Mouse (Mus musculus) liver, embryonic 12.5 days (tissue): ENCODE results near the gene Hnf1a. TPM values are rescaled to one million over a fixed set of nuclear protein-coding genes. Genes with fewer than 3 reads are reported as not detected.
A peak's percentile ranks its signal among the peaks of the same experiment; 100 is the strongest.

ENCODE experiments used
- ATAC-seq: fragments of 200-750 bp; cut with Nextera tagmentation; 2 replicates; pipeline ENCODE4 v1.8.0; 2017; ENCODE audit warnings: moderate number of reproducible peaks, mild to moderate bottlenecking, moderate library complexity
- H3K27ac ChIP-seq: fragments of 300-500 bp; sonication (generic); 2 replicates; pipeline ENCODE4 v1.5.1; 2016; ENCODE audit warnings: mild to moderate bottlenecking
- H3K27me3 ChIP-seq: fragments of 300-500 bp; sonication (generic); replicated peaks from 2 replicates; pipeline ENCODE4 v1.6.1; 2016; ENCODE audit warnings: mild to moderate bottlenecking, moderate library complexity
- H3K36me3 ChIP-seq: fragments of 300-500 bp; sonication (generic); 2 replicates; pipeline ENCODE4 v1.6.1; 2016; ENCODE audit warnings: mild to moderate bottlenecking, moderate library complexity
- H3K4me1 ChIP-seq: fragments of 300-500 bp; sonication (generic); 2 replicates; pipeline ENCODE4 v1.6.1; 2016
- H3K4me2 ChIP-seq: fragments of 300-500 bp; sonication (generic); 2 replicates; pipeline ENCODE4 v1.6.1; 2016; ENCODE audit warnings: mild to moderate bottlenecking, moderate library complexity
- H3K4me3 ChIP-seq: fragments of 300-500 bp; sonication (generic); 2 replicates; pipeline ENCODE4 v1.5.1; 2016; ENCODE audit warnings: mild to moderate bottlenecking, moderate library complexity
- H3K9ac ChIP-seq: fragments of 300-500 bp; sonication (generic); 2 replicates; pipeline ENCODE4 v1.6.1; 2016; ENCODE audit warnings: mild to moderate bottlenecking, moderate library complexity
- H3K9me3 ChIP-seq: fragments of 300-500 bp; sonication (generic); replicated peaks from 2 replicates; pipeline ENCODE4 v1.6.1; 2016; ENCODE audit warnings: mild to moderate bottlenecking, moderate library complexity
- WGBS: fragments of 180-500 bp; shearing (Covaris S2); methylation state at CpG from one replicate; pipeline ENCODE4 v1.1.7; 2016; ENCODE audit not compliant: insufficient replicate concordance; 5-methylcytosine and 5-hydroxymethylcytosine counted together
- polyA plus RNA-seq: library from polyadenylated mRNA; unstranded; fragments of >200 nt; fragmentation: Nextera tagmentation; extraction: Ambion mirVana; gene quantifications from 2 replicates; pipeline ENCODE4 v1.2.1, GENCODE M21; 2016

The Hnf1a gene
- 3.8 and 3.9 TPM in 2 replicates for polyA plus RNA-seq

- Histone ChIP-seq H3K36me3 (no peaks in the 10 kb centered on the region), H3K4me3 (peak within 1 kb of the TSS; percentile 35), H3K27me3 (peaks cover 38% of the 10 kb centered on the region), H3K9me3 (no peaks in the 10 kb centered on the region), H3K4me2 (peak within 1 kb of the TSS; percentile 39), H3K9ac (peak within 1 kb of the TSS; percentile 51), H3K27ac (peak within 1 kb of the TSS; percentile 55), H3K4me1 (peaks cover 14% of the 10 kb centered on the region)
- 71% methylated on average over 17 of the region's 17 CpGs for WGBS
- peak; percentile 25; the same call in 1 of the 2 replicates for ATAC-seq
These were observed at the start of gene Hnf1a for GRCm38 (mm10) chr5:114970824-114971227. Gene Hnf1a (minus strand): TSS chr5:114971094.

- Histone ChIP-seq H3K4me1 (peaks cover 84% of the 10 kb centered on the region), H3K27me3 (no peaks in the 10 kb centered on the region), H3K9me3 (no peaks in the 10 kb centered on the region), H3K4me2 (peak overlapping the region; percentile 66), H3K4me3 (peak overlapping the region; percentile 29), H3K27ac (peak overlapping the region; percentile 85), H3K9ac (peak overlapping the region; percentile 60), H3K36me3 (0 out of 2 replicates have a peak, but pooled peaks cover 3% of the 10 kb centered on the region)
- WGBS, result 18% methylated on average over 4 of the region's 4 CpGs
- ATAC-seq, result peak; percentile 48; the same call in 1 of the 2 replicates
These were observed 47.9 kb upstream of the Hnf1a start for GRCm38 (mm10) chr5:115018813-115019212.

GRCm38 (mm10) chr5:115018270-115018669 lies 47.4 kb upstream of the Hnf1a start:
- Histone ChIP-seq H3K27me3 (no peaks in the 10 kb centered on the region), H3K9ac (peak overlapping the region; percentile 60), H3K4me3 (peak overlapping the region; percentile 29; the same call in 1 of the 2 replicates), H3K4me1 (peaks cover 85% of the 10 kb centered on the region), H3K27ac (peak overlapping the region; percentile 85), H3K36me3 (peaks cover 6% of the 10 kb centered on the region; the same call in 1 of the 2 replicates), H3K4me2 (peak overlapping the region; percentile 66), H3K9me3 (no peaks in the 10 kb centered on the region)
- ATAC-seq, result peak; percentile 87
- WGBS, result 2% methylated on average over 2 of the region's 2 CpGs

GRCm38 (mm10) chr5:115015121-115015520 lies 44.2 kb upstream of the Hnf1a start:
- 0 out of 2 replicates have a peak overlapping the region, but pooled peaks have one; percentile 22 for H3K9ac ChIP-seq
- no peaks in the 10 kb centered on the region for H3K27me3 ChIP-seq
- peaks cover 6% of the 10 kb centered on the region; the same call in 1 of the 2 replicates for H3K36me3 ChIP-seq
- WGBS, result 53% methylated on average over 4 of the region's 4 CpGs
- no peak overlapping the region for H3K4me3 ChIP-seq
- peak overlapping the region; percentile 20; the same call in 1 of the 2 replicates for H3K27ac ChIP-seq
- peaks cover 84% of the 10 kb centered on the region for H3K4me1 ChIP-seq
- ATAC-seq, result no peak
- peak overlapping the region; percentile 36 for H3K4me2 ChIP-seq
- H3K9me3 ChIP-seq, result no peaks in the 10 kb centered on the region

GRCm38 (mm10) chr5:115014570-115014969 lies 43.7 kb upstream of the Hnf1a start:
- peaks cover 84% of the 10 kb centered on the region for H3K4me1 ChIP-seq
- peak overlapping the region; percentile 76 for H3K27ac ChIP-seq
- H3K36me3 ChIP-seq, result peaks cover 5% of the 10 kb centered on the region; the same call in 1 of the 2 replicates
- peak overlapping the region; percentile 36; the same call in 1 of the 2 replicates for H3K4me2 ChIP-seq
- H3K4me3 ChIP-seq, result no peak overlapping the region
- no peaks in the 10 kb centered on the region for H3K9me3 ChIP-seq
- H3K27me3 ChIP-seq, result no peaks in the 10 kb centered on the region
- 23% methylated on average over 1 of the region's 1 CpGs for WGBS
- no peak for ATAC-seq
- H3K9ac ChIP-seq, result peak overlapping the region; percentile 50; the same call in 1 of the 2 replicates

- peak overlapping the region; percentile 99; the same call in 1 of the 2 replicates for H3K9ac ChIP-seq
- H3K4me3 ChIP-seq, result peak overlapping the region; percentile 91
- H3K4me2 ChIP-seq, result peak overlapping the region; percentile 87
- H3K27ac ChIP-seq, result peak overlapping the region; percentile 94
- H3K36me3 ChIP-seq, result peaks cover 3% of the 10 kb centered on the region; the same call in 1 of the 2 replicates
- no peaks in the 10 kb centered on the region for H3K9me3 ChIP-seq
- ATAC-seq, result no peak
- peaks cover 82% of the 10 kb centered on the region for H3K4me1 ChIP-seq
- WGBS, result 63% methylated on average over 3 of the region's 3 CpGs
- no peaks in the 10 kb centered on the region for H3K27me3 ChIP-seq
These were observed 42.5 kb upstream of the Hnf1a start for GRCm38 (mm10) chr5:115013436-115013835.

GRCm38 (mm10) chr5:115011519-115012261 lies 40.8 kb upstream of the Hnf1a start:
- H3K27ac ChIP-seq, result peak overlapping the region; percentile 94

GRCm38 (mm10) chr5:115011217-115011518 lies 40.3 kb upstream of the Hnf1a start:
- peak; percentile 25; the same call in 1 of the 2 replicates for ATAC-seq
- peak overlapping the region; percentile 91 for H3K4me3 ChIP-seq
- peak overlapping the region; percentile 94 for H3K27ac ChIP-seq
- H3K4me1 ChIP-seq, result peaks cover 70% of the 10 kb centered on the region
- peak overlapping the region; percentile 99 for H3K9ac ChIP-seq
- peak overlapping the region; percentile 87 for H3K4me2 ChIP-seq
- H3K36me3 ChIP-seq, result peaks cover 3% of the 10 kb centered on the region; the same call in 1 of the 2 replicates
- 1% methylated on average over 41 of the region's 57 CpGs for WGBS
- H3K9me3 ChIP-seq, result no peaks in the 10 kb centered on the region
- H3K27me3 ChIP-seq, result no peaks in the 10 kb centered on the region

More at GRCm38 (mm10) chr5:115011519-115012261, 40.8 kb upstream of the Hnf1a start:
- 2% methylated on average over 63 of the region's 63 CpGs for WGBS
- peak; percentile 22 for ATAC-seq
- Histone ChIP-seq H3K4me1 (peaks cover 73% of the 10 kb centered on the region), H3K4me3 (peak overlapping the region; percentile 91), H3K27me3 (no peaks in the 10 kb centered on the region), H3K4me2 (peak overlapping the region; percentile 87), H3K9me3 (no peaks in the 10 kb centered on the region), H3K36me3 (peaks cover 3% of the 10 kb centered on the region; the same call in 1 of the 2 replicates), H3K9ac (peak overlapping the region; percentile 99)

GRCm38 (mm10) chr5:115010577-115011216 lies 39.8 kb upstream of the Hnf1a start, which contains the start of gene Sppl3:
Gene Sppl3 (plus strand): TSS chr5:115011137.
- H3K27ac ChIP-seq, result peak within 1 kb of the TSS; percentile 94
- H3K9ac ChIP-seq, result peak within 1 kb of the TSS; percentile 99
- WGBS, result 1% methylated on average over 53 of the region's 65 CpGs
- peak; percentile 88 for ATAC-seq
- H3K9me3 ChIP-seq, result no peaks in the 10 kb centered on the region
- H3K36me3 ChIP-seq, result peaks cover 3% of the 10 kb centered on the region; the same call in 1 of the 2 replicates
- peak within 1 kb of the TSS; percentile 91 for H3K4me2 ChIP-seq
- H3K4me3 ChIP-seq, result peak within 1 kb of the TSS; percentile 91
- H3K27me3 ChIP-seq, result no peaks in the 10 kb centered on the region
- H3K4me1 ChIP-seq, result peaks cover 66% of the 10 kb centered on the region

- no peak for ATAC-seq
- Histone ChIP-seq H3K9me3 (no peaks in the 10 kb centered on the region), H3K9ac (peak overlapping the region; percentile 99), H3K4me2 (peak overlapping the region; percentile 91), H3K4me1 (peaks cover 58% of the 10 kb centered on the region), H3K36me3 (peaks cover 3% of the 10 kb centered on the region; the same call in 1 of the 2 replicates), H3K27me3 (no peaks in the 10 kb centered on the region), H3K27ac (peak overlapping the region; percentile 83; the same call in 1 of the 2 replicates), H3K4me3 (peak overlapping the region; percentile 91)
- 30% methylated on average over 3 of the region's 3 CpGs for WGBS
These were observed 39.1 kb upstream of the Hnf1a start for GRCm38 (mm10) chr5:115009961-115010360.

GRCm38 (mm10) chr5:115009143-115009542 lies 38.2 kb upstream of the Hnf1a start:
- Histone ChIP-seq H3K4me1 (peaks cover 50% of the 10 kb centered on the region), H3K36me3 (peaks cover 3% of the 10 kb centered on the region; the same call in 1 of the 2 replicates), H3K9me3 (no peaks in the 10 kb centered on the region), H3K27me3 (no peaks in the 10 kb centered on the region; the same call in 1 of the 2 replicates), H3K4me3 (no peak overlapping the region), H3K9ac (no peak overlapping the region), H3K4me2 (no peak overlapping the region), H3K27ac (no peak overlapping the region)
- ATAC-seq, result no peak
- 79% methylated on average over 6 of the region's 6 CpGs for WGBS
